Mouse (Mus musculus) kidney, embryonic 16.5 days (tissue): ENCODE results near the gene Asb15. TPM values are rescaled to one million over a fixed set of nuclear protein-coding genes. Genes with fewer than 3 reads are reported as not detected.

Experiments used
- polyA plus RNA-seq: library from polyadenylated mRNA; unstranded; fragments of >200 nt; fragmentation: Nextera tagmentation; extraction: Ambion mirVana; gene quantifications from 2 replicates; pipeline ENCODE4 v1.2.1, GENCODE M21; 2015

The Asb15 gene
- polyA plus RNA-seq, 1 experiment from 2014 or later, result 0.52 TPM

Other genes with a start within 250 kb of the Asb15 start
- gene Iqub, start 13.1 kb upstream of the Asb15 start, polyA plus RNA-seq, result 0.05 and 0.12 TPM in 2 replicates
- gene Ndufa5, start 131 bp upstream of the Asb15 start, polyA plus RNA-seq, result 348 and 350 TPM in 2 replicates
- 0.12 and 0.32 TPM in 2 replicates for gene Lmod2, start 69.6 kb downstream of the Asb15 start, polyA plus RNA-seq
- gene Wasl, start 136.9 kb downstream of the Asb15 start, polyA plus RNA-seq, result 82.1 and 99.1 TPM in 2 replicates
- gene Hyal6, start 205.1 kb downstream of the Asb15 start, polyA plus RNA-seq, result not detected in 2 replicates
- not detected in 2 replicates for gene Hyal4, start 220.2 kb downstream of the Asb15 start, polyA plus RNA-seq